Mouse (Mus musculus): ENCODE measurements around the gene Entpd7.

The Entpd7 gene

DNA sequence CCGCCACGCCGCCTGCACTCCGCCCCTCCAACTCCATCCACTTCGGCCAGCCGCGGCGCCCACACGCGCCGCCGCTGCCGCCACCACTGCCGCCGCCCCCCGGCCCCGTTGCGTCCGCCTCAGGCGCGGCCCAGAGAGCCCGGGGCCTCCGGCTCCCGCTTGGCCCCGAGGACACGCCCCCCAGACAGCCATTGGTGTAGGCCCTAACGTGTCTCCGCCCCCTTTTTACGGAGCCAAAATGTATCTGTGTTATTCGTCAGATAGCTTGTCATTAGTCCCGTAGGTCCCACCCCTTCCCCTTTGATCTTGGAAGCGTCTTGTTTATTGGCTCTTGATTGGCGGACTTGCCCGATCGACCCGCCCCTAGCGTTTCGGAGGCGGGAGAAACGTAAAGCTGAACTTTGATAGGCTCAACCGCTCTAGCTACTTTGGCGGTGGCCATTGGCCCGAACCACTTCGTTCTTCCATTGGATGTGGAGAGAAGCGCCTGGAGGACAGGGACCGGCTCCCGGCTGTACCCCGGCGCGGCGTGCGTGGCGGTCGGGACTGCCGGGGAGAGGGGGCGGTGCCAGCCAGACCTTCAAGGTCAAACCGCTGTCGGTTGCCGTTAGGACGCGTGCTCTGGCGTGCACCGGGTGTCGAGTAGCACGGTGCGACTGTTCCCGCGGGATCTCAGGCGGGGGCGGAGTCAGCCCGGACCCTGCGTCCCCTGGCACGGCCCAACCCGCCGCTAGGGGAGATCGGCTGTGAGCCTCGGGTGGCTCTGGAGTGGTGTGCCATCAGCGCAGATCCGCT is 14.5 kb upstream of the Entpd7 start, which contains the start of gene Slc25a28:
Gene Slc25a28 (minus strand): TSS at position 152 of the 795 bp plus-strand sequence.
- DNase-seq (ENCODE audit: low read depth, low spot score), result peak; percentile 100

DNA sequence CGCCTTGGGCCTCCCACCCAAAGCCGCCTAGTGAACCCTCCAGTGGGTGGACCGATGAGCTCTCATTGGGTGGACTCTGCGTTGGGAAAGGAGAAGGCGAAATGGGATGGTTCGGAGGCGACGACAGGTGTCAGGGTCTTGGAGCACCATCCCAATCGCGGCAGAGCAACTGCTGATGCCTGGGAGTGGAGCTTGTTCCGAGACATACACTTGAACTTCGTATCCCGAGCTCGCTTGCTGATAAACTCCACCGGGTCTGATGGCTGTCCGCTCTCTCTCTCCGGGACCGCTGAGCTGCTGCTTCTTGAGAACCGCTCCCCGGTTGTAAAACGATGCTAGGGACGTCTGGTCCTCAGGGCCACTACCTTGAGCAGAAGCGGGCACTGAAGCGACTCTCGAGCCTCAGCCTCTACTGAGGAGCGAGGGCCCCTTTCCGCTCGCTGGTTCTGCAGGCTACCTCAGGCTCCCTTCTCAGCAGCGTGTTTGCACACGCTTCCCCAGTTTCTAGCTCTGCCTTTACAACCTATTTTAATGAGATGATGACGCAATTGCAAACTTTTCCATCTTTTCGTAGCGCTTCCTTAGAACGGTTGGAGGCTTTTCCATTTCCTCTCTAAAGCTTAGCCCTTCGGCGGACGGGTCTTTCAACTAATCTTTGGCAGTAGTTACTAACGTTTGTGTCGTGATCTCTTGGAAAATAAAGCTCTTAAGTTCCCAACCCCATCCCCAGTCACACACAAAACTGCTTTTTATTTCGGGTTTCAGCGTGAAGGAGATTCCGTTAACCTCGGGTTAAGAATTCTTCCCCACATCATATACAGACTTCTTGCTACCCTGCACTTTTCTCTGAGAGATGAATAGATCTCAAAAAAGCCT is 13.7 kb upstream of the Entpd7 start:
- DNase-seq (ENCODE audit: low read depth, low spot score), result peak; percentile 70

GRCm38 (mm10) chr19:43678467-43679003 is 10.9 kb upstream of the Entpd7 start:
- DNase-seq (ENCODE audit: low read depth, low spot score), result no peak

DNA sequence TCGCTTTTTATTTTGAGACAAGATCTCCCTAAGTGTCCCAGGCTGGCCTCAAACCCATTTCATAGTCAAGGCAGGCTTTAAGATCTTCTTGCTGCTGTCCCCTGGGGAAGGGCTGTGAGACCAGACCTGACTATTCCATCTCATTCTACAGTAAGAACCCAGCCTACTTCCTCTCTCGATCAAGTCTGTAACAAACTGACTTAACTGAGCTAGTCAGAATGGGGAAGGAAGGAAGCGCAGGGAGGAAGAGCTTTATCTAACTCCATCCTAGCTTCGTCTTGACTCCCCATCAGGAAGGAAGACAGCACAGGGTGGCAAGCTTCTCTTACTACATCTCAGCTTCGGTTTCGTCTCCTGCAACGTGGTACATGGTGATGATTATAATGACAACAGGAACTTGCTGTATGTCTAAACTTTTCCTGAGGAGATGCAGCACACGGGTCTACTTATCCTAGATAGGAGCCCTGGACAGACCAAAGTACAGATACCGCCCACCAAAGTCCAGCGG is 9.9 kb upstream of the Entpd7 start:
- DNase-seq (ENCODE audit: low read depth, low spot score), result no peak

DNA sequence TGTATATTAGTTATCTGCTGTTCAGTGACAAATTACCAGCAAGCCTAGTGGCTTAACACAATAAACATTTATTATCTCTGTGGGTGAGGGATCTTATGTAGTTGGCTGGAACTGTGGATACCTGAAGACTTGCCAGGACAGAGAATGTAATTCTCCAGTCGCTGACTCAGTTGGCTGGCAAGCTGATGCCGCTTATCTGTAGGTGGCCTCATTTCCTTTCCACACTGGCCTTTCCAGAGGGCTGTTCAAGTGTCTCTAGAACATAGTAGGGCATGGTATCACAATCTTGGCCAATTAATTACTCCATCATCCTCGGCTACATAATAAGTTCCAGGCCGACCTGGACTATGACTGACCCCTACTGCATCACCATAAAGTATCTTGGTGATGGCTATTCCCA is 7.9 kb upstream of the Entpd7 start:
- DNase-seq (ENCODE audit: low read depth, low spot score), result no peak

DNA sequence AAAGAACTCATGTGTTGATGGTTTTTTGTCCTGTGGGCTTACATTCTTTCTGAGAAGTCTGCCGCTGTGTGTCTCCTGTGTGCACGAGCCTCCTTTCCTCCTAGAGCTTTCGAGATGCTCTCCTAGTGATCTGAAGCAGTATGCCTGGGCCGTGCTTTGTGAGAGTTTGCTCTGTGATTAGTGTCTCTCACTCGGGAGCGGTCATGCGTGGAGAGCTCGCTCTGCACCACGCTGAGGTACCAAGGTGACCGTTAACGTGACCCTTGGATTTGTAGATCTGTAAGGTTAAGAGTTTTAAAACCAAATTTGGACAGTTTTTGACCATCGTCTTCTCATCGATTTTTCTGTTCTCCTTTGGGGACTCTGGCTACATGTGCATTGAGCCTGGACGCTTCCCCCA is 3.3 kb downstream of the Entpd7 start:
- no peak for DNase-seq (ENCODE audit: low read depth, low spot score)

DNA sequence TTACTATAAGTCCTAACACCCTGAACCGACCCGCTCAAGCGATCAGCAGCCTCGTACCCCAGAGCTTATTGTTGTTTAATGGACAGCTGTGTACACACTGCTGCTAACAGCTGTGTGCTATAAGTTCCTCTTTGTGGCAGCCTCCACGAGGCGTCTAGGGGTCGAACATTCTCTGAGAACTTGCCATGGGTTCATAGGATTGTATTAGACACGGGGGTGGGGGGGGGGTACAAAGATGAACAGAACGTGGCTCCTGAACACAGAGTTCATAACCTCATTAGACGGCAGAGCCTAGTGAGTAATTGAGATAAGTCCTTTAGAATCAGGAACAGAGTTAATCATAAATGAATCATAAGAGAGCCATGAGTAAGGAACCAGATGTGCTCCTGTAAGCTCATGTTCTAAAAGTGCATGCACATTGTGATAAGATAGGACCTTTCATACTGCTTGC is 6.1 kb downstream of the Entpd7 start:
- DNase-seq (ENCODE audit: low read depth, low spot score), result peak; percentile 47

- DNase-seq (ENCODE audit: low read depth, low spot score), result no peak
Observed at GRCm38 (mm10) chr19:43697666-43698370, 8.3 kb downstream of the Entpd7 start.

DNA sequence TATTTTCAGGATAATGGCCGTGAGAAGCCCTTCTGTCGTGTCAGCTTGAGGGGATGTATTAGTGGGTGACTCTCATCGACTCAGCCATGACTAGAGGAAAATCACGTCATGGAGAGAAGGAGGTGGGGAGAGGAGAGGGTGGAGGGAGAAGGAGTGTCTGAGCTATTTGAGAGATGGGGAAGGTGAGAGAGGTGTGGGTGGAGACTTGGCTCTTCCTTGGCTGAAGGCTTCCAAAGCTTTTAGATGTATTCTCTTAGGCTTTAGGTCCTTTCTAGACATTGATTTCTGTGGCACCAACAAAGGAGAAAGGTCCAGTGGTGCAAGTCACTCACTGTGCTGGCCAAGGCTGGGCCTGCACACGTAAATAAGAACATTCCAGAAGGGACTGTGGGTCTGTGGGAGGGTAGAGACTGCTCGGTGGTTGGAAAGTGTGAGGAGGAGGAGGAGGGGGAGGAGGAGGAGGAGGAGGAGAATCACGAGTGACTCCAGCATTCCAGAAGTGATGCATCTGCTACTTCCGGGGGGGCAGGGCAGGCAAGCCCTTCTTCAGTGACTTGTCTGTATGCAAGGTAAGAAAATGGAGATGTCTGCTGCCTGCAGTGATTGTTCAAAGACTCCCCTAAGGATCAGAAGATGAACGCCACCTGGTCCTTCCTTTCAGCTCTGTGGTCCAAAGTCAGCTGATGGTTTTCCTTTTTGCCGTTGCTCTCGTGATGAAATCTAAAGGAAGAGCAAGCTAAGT is 9.7 kb downstream of the Entpd7 start:
- no peak for DNase-seq (ENCODE audit: low read depth, low spot score)

DNA sequence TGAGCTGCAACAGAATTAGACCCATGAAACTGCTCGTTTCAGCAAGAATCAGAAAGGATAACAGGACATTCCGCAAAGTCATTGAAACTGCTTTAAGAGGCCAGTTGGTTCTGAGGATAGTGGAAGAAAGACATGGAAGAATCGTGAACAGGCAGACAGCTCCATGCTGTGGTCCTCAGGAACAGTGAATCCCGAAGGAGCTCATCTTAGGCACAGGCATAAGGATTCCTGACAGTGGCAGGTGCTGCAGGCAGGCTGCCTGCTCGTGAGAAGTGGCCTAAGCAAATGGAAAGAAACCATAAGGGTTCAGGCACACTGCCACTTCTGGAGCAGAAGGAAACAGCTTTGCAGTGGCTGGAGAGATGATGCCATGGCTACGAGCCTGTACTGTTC is 10.3 kb downstream of the Entpd7 start:
- DNase-seq (ENCODE audit: low read depth, low spot score), result no peak

- DNase-seq (ENCODE audit: low read depth, low spot score), result no peak
Observed at GRCm38 (mm10) chr19:43704211-43704610, 14.7 kb downstream of the Entpd7 start.

DNA sequence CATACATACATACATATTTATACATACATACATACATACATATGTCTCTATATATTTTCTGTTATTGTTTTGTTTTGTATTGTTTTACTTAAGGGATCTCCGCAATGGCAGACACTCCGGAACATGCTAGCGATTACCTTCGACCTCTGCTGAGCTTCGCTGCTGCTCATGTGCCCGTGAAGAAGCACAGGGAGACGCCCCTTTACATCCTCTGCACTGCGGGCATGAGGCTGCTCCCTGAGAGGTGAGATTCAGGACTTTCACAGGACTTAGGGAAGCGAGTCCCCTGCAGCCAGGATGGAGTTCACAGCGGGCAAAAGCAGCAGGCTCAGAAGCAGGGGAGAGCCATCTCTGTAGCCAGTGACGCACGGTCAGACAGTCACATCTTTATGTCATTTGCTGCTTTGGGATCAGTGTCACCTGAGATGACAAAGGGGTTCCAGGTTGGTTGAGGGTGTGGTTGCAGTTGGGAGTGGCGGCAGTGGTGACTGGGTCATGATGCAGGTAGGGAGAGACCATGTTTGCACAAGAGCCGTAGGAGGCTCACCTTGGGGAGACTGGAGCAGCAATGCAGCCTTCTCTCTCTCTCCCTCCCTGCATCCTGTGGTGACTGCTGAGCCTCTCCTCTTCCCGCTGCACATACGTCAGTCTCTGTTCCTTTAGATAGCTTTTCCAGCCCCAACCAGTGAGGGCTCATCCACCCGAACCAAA is 15.5 kb downstream of the Entpd7 start:
- no peak for DNase-seq (ENCODE audit: low read depth, low spot score)

DNA sequence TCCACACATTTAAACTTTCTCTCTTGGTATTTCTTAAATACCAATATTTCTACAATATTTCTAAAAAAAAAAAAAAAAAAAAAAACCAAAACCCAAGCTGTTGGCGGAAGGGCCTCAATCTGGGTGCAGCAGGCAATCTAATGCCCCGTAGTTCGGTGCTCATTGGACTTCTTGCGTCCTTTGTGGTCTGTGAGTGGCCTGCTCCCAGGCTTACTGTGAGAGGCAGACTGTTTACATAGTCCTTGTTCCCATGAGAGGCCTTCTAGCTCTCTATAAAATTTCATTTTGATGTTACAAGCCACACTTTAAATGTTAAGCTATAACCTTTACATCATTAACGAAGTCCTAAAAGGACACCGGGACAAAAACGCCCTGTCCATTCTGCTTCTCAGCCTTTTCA is 18.7 kb downstream of the Entpd7 start:
- no peak for DNase-seq (ENCODE audit: low read depth, low spot score)

- DNase-seq (ENCODE audit: low read depth, low spot score), result no peak
Observed at GRCm38 (mm10) chr19:43709317-43709716, 19.8 kb downstream of the Entpd7 start.

- no peak for DNase-seq (ENCODE audit: low read depth, low spot score)
Observed at GRCm38 (mm10) chr19:43711159-43711916, 21.9 kb downstream of the Entpd7 start.

- no peak for DNase-seq (ENCODE audit: low read depth, low spot score)
Observed at GRCm38 (mm10) chr19:43711971-43712370, 22.5 kb downstream of the Entpd7 start.

GRCm38 (mm10) chr19:43720061-43720460 is 30.6 kb downstream of the Entpd7 start:
- DNase-seq (ENCODE audit: low read depth, low spot score), result no peak

GRCm38 (mm10) chr19:43722891-43723290 is 33.4 kb downstream of the Entpd7 start:
- no peak for DNase-seq (ENCODE audit: low read depth, low spot score)

- DNase-seq (ENCODE audit: low read depth, low spot score), result no peak
Observed at GRCm38 (mm10) chr19:43723501-43723900, 34.0 kb downstream of the Entpd7 start.

All from 3T3-L1 (cell line).